Mouse (Mus musculus) cerebellum, postnatal 36 days (tissue): ENCODE results near the gene Kirrel.
"Not testable (repeated sequence)": the region's sequence is repeated elsewhere in the genome, so short reads cannot be mapped to it uniquely, and the experiment has no call there.

ENCODE experiments used
- DNase-seq, 2 experiments: peaks; one replicate each; pipeline ENCODE4 v3.0.0; 2021 to 2022; ENCODE audit warnings: mixed read lengths in 2 of 2

The Kirrel gene

DNA sequence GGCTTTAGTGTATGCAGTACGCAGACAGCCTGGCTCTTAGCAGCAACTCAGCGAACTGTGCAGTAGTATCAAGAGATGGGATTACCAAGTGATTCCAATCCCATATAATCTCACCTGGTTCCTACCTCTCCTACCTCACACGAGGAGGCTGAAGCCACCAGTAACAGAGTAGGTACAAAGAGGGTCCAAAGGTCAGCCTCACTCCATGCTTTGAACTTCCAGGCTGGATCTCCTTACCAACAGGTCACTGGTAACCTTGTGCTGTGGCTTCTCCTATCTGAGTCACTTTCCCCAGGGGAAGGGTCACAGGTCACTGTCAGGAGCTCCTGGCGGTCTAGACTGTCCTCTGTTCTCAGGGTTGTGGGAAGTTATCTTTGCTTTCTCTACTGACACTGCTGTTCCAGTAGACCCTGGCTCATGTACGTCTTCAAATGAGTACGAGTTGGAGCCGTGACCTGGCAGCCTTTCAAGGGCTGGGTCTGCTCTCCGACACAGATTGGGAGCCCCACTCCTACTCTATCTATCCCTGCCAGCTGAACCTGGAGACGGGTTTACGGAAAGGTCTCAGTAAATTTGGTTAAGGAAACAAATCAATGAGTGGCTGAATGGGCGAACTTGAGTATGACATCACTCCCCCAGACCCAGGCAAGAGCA, 42.7 kb downstream of the Kirrel start:
- no peak for DNase-seq

GRCm38 (mm10) chr3:87130933-87131332, 43.6 kb downstream of the Kirrel start:
- DNase-seq = no peak

DNA sequence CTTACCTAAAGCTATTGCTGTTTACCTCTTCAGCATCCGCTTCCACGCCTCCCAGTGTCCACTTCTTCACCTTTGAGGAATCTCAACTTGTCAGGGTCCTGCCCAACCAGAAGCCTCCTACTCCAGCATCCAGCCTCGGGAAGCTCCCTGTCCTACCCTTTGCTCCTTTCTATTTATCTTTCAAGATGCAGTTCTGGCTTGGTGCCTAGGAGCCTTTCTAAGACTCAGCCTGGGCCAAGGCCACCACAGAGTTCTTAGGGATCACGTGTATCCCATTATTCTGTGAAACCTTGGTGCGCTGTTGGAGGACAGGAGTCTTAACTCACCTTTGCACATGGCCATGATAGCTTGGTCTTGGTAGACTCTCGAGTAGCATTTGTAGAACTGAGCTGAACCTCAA, 50.8 kb downstream of the Kirrel start:
- no peak for DNase-seq

DNA sequence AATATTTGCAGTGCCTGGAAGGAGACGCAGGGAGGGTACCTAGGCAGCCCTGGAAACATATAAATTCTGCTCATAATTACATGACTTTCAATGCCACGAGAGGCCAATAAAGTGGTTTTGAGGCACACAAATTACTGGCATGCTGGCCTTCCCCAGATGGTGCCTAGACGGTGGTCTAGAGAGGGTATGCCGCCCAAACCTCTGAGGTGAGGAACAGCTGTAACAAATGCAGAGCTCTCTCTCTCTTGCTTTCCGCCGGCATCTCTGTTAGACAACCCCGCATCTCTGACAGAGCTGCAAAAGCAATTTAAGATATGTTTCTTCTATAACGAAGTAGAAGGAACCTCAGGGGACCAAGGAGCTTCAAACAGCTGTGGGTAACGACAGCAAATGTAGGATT, 56.3 kb downstream of the Kirrel start:
- DNase-seq = no peak

DNA sequence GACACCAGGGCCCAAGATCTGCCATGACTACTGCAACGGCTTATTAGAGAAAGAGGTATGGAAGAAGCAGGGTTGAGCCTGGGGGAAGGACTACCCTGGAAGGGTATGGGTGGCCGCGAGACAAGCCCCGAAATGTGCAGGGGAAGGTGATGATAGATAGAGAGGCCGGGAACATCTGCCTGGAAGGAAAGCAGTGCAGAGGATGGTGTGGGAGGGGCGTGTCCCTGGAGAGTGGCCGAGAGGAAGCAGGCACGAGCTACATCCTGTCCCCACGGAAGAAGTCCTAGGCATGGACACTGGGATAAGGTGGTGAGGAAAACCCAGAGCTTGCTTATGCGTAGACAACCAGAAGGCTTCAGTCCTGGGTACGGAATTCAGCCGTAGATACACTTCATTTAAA, 56.9 kb downstream of the Kirrel start:
- DNase-seq = no peak

GRCm38 (mm10) chr3:87115726-87116540, 58.6 kb downstream of the Kirrel start:
- DNase-seq = no peak

DNA sequence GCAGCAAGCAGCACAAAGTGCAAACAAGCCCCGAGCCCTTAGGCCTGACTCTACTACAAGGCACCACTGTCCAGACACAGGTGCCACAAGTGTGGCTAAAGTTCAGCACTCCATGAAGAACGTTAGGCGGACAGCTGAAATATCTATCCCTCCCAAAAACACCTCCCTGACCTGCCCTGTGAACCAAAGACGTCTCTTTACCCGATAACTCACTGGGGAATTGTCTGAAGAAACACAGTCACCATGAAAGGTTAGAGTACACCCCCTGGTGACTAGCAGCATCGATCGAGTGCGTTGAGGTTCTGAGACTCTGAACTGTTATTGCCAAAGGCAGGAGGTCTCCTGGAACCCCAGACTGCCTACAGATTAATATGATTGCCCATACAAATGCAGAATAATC, 59.3 kb downstream of the Kirrel start:
- no peak for DNase-seq

DNA sequence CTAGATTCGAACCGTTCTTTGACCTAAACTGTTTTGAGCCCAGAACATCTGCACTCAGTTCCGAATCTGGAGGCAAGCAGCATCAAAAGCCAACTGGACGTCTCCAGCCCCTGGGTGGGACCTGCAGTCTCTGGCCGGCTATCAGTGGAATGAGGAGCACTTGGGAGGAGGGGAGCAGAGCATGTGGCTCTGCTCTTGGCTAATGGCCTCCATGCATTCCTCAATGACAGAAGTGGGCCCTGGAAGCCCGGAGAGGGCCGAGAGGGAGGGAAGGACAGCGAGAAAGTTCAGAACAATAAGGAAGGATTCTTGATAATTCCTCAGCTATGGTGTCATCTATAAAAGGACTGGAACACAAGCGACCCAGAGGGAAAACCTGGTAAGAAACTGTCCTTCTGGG, 59.7 kb downstream of the Kirrel start:
- DNase-seq = no peak

DNA sequence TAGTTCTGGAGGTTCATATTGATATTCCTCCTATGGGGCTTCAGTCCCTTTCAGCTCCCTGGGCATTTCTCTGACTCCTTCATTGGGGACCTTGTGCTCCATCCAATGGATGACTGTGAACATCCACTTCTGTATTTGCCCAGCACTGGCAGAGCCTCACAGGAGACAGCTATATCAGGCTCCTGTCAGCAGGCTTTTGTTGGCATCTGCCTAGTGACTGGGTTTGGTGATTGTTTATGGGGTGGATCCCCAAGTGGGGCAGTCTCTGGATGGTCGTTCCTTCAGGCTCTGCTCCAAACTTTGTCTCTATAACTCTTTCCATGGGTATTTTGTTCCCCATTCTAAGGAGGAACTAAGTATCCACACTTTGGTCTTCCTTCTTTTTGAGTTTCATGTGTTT, 60.7 kb downstream of the Kirrel start:
- DNase-seq = not testable (repeated sequence)

GRCm38 (mm10) chr3:87112264-87112663, 62.3 kb downstream of the Kirrel start:
- no peak for DNase-seq

- no peak for DNase-seq
Observed at GRCm38 (mm10) chr3:87104856-87105255, 69.7 kb downstream of the Kirrel start.

DNA sequence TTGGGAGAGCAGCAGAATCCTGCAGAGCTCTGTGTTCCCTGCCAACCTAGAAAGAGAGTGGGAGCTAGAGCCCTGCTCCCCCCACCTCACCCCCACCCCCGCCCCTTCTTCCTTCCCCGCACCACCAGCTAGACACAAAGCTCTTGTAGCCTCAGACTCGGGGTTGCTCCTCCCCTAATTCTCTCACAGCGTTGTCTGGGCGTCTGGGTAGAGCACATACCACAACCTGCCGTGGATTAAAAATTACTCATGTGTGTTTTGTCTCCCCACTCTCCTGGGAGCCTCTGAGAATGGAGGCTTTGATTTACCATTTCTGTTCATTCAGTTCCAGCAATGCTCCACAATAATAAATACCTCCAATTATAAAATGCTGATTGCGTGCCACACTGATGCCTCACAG, 72.2 kb downstream of the Kirrel start:
- no peak for DNase-seq

GRCm38 (mm10) chr3:87100911-87101310, 73.6 kb downstream of the Kirrel start:
- DNase-seq = no peak

GRCm38 (mm10) chr3:87097969-87098946, 76.3 kb downstream of the Kirrel start:
- no peak for DNase-seq

GRCm38 (mm10) chr3:87097205-87097604, 77.3 kb downstream of the Kirrel start:
- no peak for DNase-seq

GRCm38 (mm10) chr3:87093718-87094117, 80.8 kb downstream of the Kirrel start:
- DNase-seq = no peak

DNA sequence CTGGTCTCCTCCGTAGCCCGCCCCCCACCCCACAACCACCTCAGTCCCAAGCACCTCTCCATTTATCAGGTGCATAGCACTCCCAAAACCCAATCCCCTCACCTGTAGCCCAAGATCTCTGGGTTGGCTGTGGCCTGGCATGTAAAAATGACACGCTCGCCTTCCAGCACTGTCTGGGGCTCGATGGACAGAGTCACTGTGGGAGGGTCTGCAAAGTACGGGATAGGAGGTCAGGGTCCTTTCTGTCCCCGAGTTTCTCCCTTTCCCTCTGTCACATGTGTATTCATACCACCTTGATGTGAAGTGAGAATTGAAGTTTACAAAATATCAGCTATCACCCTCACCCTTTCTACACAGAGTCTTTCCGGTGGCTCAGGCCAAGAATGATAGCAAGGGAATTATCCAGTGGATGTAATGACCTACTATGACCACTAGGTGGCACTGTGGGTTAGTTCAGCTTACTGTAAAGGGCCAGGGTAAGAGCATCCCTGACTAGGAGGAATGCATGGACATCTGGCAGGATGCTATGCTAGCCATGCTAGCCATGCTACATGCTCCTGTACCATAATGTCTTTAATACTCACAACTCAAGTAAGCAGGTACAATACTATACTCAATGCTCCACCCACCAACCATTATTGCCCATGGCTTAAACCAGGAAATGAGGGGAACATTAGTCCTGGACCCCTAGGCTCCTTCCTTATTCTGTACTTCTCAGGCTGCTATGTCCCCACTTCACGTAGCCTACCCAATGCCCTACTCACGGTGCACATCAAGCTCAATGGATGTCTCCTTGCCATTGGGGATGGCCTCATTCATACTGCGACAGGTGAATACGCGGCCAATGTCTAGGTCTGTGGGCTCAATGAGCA, 84.6 kb downstream of the Kirrel start:
- peak; percentile 29 to 70 for DNase-seq

GRCm38 (mm10) chr3:87087146-87087545, 87.4 kb downstream of the Kirrel start:
- DNase-seq = no peak

DNA sequence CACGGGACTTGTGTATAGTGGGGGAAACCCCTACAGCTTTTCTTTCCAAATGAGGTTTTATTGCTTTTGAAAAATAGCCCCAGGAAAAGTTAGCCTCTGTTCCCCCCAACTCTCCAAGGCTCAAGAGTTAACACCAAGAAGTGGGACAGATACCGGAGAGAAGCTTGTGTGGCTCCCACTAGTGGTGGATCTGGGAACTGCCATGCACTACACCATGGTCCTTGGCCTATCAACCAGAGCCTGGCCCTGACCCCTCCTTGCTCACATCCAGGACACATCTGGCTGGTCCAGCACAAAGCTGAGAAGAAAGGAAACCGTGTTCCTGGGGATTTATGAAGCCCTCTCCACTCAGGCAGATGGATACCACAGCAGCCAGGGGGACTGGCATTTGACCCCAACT, 92.3 kb downstream of the Kirrel start:
- peak; percentile 25 to 34 for DNase-seq

- no peak for DNase-seq
Observed at GRCm38 (mm10) chr3:87079751-87080150, 94.8 kb downstream of the Kirrel start.

DNA sequence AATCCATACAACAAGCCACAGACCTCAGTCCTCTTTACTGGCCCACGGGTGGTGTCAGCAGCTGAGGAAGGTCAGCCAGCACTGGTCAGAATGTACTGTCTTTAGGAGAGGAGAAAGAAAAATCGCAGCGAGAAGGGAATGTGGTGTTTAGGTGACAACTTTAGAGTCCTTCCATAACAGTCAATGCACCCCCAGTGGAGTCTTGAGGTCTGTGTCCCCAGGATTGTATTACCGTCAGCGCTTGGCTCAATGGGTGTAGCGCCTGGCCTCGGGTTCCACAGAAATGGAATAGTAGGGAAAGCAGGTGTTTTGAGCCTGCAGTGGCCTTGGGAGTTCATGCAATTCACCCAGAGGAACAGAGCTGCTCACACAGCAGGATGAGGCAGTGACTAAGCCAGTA, 95.2 kb downstream of the Kirrel start:
- DNase-seq = no peak

GRCm38 (mm10) chr3:87077681-87078080, 96.9 kb downstream of the Kirrel start:
- DNase-seq = no peak
